Mouse (Mus musculus): ENCODE data around the gene Mfap4. TPM values are rescaled to one million over a fixed set of nuclear protein-coding genes. Genes with fewer than 3 reads are reported as not detected.

Gene Mfap4
- polyA plus RNA-seq, 1 experiment: 180 TPM

- DNase-seq (ENCODE audit: low read depth): no peak
Measured at GRCm38 (mm10) chr11:61483226-61483845, 1.9 kb upstream of the Mfap4 start.

DNA sequence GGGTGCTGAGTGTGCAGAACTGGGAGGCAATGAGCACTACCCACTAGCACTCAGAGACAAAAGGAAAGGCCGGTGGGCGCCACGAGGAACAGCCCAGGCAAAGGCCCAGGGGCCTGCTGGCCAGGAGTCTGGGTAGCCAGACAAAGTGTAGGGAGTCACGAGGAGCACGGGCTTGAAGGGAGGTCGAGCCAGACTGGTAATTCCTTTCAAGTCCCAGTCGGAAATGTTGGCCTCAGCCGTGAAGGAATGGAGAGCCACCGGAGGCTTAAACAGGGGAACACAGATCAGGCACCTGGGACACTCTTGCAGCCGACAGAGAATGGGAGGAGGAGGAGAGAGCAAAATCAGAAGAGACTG is 997 bp upstream of the Mfap4 start:
- no peak for DNase-seq (ENCODE audit: low read depth)

DNA sequence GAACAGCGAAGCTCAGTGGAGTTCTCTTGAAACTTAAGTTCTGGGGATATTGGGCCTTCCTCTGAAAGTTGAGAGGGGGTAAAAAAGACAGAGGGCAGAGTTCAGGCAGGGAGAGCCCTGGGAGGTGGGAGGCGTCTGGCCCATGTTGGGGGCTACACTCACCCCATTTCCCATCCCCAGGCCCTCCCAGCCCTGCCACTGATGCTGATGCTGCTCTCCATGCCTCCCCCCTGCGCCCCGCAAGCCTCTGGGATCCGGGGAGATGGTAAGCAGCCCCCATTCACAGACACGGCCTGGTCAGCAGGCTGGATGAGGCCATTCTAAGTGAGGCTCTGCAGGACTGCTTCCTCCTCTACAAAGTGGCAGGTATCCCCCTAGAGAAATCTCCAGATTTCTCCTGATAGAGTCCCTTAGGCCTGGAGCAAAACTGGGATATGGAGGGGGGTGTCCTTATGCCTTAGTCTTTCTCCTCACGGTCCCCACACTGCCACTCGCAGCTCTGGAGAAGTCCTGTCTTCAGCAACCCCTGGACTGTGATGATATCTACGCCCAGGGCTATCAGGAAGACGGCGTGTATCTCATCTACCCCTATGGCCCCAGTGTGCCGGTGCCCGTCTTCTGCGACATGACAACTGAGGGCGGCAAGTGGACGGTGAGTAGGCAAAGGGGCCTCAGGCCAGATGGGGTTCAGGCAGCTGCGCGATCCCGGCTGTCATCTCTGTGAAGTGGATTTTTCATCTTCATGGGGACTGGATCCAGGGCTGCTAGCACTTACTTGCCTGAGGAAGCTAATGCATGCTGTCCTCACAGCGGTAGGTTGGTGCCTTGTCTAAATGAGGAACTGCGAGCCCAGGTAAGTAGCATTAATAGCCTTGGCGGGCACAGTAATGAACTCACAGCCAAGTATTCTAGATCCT is 568 bp downstream of the Mfap4 start:
- DNase-seq (ENCODE audit: low read depth): no peak

GRCm38 (mm10) chr11:61486458-61487219 is 1.4 kb downstream of the Mfap4 start:
- no peak for DNase-seq (ENCODE audit: low read depth)

DNA sequence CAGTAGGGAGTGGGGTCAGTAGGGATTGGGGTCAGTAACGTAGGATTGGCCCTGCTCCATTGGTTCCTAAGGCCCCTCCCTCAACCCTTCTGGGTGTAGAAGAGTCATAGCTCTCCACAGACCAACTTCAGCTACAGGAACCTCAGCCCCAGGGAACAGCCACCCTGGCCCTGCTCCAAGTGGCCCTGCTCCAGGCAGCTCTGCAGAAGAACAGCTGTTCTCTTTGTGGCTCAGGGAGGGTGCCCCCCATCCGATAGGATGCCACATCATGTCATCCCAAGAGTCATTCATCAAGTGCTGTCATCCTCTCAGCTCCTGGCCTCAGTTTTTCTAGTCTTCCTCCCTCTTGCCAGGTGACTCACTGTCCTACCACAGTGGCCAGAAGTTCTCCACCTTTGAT is 2.2 kb downstream of the Mfap4 start:
- no peak for DNase-seq (ENCODE audit: low read depth)

DNA sequence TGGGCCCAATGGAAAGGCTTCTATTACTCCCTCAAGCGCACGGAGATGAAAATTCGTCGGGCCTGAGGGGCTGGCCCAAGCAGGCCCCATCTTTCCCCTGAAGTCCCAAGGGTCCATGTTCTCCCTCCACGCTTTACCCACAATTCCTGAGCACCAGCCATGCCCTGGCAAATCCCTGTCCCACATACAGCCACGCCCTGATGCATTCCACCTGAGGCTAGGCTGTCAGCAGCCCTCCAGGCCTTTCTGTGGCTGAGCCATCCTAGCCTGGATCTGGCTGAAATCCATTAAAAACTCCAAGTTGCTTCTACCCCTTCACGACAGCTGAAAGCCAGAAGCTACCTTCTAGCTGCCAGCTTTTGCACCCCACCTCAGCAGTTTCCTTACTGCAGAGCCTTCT is 2.7 kb downstream of the Mfap4 start:
- DNase-seq (ENCODE audit: low read depth): no peak

DNA sequence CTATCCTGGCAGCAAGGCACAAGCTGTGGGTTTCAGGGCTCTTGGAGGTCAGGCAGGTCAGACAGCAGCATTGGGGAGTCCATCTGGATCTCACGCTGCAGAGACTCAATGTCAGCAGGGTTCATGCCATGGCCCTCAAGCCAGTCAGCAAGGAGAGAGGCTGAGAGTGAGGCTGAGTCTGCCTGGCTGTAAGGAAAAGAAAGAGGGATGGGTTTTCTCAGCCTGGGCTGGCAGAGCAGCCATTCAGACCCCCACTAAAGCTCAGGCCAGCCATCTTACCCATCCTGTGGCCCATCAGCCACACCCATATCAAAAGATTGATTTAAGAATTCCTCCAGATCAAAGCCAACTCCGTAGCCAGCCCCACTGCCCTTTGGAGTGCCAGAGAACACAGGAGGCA is 3.9 kb downstream of the Mfap4 start:
- DNase-seq (ENCODE audit: low read depth): no peak

DNA sequence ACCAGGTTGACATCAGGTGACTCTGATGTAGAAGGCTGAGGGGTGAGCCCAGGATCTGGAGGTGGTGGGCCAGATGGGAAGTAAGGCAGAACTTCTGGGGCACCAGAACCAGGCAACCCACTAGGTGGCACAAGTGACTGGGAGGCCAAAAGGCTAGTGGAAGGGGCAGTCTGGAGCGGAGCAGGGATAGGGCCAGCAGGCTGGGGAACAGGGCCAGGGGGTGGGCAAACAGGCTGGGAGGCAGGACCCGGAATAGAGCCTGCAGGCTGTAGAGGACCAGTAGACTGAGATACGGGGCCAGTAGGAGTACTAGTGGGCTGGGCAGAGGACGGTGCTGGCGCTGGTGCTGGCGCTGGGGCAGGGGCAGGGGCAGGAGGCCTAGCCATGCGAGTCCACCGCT is 4.6 kb downstream of the Mfap4 start:
- DNase-seq (ENCODE audit: low read depth): no peak

- DNase-seq (ENCODE audit: low read depth): no peak
Measured at GRCm38 (mm10) chr11:61490944-61491520, 5.8 kb downstream of the Mfap4 start.

DNA sequence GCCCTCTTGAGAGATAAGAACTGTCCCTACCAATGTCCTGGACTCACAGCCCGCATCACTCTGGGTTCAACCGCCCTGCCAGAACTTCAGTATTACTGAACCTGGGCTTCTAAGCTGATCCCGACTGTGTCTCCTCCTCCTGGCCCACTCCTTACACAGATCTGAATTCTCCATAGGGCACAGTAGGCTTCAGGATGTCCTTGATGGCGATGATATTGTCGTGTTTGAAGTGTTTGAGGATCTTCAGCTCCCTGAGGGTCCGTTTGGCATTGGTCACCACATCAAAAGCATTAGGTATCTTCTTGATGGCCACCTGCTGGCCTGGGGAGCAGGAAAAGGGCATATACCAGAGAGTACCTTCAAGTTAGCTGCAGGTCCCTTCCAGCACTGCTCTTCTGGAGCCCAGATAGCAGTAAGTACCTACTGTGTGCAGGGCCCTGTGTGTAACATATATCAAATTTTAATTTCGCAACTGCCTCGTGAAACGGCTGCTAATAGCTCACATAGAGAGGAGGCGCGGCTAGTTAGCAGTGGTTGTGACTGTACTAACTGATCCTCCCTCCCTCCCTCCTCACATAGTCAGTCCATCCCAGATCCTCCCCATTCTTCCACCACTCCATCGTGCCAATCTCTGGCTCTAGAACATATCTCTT is 7.6 kb downstream of the Mfap4 start:
- no peak for DNase-seq (ENCODE audit: low read depth)

DNA sequence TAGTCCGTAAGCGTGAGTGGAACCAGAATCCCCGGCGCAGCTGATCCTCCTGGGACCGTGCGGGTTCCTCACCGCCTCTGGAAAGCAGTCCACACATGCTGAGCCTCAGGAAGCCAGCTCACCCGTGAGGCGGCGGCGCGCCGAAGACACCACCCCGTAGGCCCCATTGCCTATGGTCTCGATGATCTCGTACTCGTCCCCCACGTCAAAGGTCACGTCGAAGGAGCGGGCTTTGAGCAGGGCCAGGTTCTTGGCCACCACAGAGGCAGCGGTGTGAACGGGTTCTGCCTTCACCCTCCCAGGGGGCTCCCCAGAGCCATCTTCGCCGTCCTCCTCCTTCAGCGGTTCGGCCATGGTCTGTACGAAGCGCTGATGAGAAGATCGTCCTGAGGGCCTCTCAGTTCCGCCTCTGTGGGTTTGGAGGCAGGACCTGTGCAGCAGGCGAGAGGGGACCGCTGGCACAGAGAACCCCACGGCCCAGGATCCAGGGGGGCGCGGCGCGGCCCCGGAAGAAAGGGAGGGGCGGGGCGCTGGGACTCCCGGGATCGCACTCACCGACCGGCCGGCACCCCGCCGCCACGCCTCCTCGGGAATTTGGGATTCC is 8.4 kb downstream of the Mfap4 start:
- DNase-seq (ENCODE audit: low read depth): no peak

DNA sequence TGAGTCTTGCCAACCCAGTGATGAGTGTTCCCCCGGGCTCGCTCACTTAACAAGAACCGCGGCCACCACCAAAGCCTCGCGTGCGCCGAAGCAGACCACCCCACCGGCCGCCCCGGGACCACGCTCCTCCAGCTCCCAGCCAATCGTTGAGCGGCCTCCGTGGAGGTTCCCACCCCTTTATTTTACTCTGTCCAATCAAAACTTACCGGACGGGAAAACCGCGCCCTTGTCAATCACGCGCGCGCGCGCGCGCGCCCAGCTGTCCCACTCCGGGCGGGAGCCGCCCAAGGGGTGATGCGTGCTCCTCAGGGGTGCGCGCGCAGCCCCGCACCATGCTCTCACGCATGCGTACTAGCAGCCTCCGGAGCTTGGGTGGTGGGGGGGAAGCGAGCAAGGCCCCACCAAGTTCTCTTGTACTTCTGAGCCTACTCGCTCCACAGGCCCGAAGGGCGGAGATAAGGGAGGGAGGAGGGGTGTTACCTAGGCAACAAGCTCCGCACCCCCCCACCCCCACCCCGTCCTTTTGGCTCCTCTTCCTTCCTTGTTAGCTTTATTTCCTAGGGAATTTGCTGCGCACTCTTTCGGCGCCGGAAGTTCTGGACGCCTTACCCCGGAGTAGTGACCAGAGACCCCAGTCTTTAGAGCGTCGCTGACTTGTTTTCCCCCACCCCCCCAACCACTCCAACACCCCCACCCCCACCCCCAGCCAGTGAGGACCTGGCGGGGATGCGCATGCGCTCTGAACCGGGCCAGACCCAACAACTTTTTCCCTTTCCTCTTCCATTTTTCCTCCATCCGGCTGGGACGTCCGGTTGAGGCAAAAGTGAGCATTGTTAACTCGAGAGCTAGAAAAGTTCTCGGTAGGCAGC is 9.1 kb downstream of the Mfap4 start, which contains the start of gene Mapk7:
Gene Mapk7 (minus strand): TSS at position 278 of the 869 bp plus-strand sequence.
- DNase-seq (ENCODE audit: low read depth): peak; percentile 58

GRCm38 (mm10) chr11:61495528-61495927 is 10.3 kb downstream of the Mfap4 start:
- no peak for DNase-seq (ENCODE audit: low read depth)

- DNase-seq (ENCODE audit: low read depth): no peak
Measured at GRCm38 (mm10) chr11:61497490-61497889, 12.3 kb downstream of the Mfap4 start.

DNA sequence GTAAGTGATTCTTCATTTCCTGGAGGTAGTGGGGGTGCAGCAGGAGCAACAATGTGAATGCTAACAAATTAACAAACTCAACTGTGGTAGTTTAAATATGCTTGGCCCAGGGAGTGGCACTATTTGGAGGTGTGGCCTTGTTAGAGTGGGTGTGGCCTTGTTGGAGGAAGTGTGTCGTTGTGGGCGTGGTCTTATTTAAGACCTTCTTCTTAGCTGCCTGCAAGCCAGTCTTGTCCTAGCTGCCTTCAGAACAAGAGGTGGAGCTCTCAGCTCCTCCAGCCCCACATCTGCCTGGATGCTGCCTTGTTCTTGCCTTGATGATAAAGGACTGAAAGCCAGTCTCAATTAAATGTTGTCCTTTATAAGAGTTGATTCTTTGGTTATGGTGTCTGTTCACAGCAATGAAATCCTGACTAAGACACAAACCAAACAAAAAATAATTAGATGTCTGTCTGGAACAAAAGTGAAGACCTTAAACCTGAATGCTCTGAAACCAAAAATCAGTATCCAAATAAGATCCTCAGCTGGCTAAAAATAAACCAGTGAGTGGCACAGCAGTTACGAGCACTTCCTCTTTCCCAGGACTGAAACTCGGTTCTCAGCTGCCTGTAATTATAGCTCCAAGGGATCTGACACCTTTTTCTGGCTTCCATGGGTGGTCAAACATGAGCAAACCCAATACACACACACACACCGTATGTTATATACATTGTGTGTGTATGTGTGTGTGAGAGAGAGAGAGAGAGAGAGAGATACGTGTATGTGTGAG is 13.7 kb downstream of the Mfap4 start:
- DNase-seq (ENCODE audit: low read depth): no peak

GRCm38 (mm10) chr11:61503933-61504332 is 18.7 kb downstream of the Mfap4 start:
- no peak for DNase-seq (ENCODE audit: low read depth)

DNA sequence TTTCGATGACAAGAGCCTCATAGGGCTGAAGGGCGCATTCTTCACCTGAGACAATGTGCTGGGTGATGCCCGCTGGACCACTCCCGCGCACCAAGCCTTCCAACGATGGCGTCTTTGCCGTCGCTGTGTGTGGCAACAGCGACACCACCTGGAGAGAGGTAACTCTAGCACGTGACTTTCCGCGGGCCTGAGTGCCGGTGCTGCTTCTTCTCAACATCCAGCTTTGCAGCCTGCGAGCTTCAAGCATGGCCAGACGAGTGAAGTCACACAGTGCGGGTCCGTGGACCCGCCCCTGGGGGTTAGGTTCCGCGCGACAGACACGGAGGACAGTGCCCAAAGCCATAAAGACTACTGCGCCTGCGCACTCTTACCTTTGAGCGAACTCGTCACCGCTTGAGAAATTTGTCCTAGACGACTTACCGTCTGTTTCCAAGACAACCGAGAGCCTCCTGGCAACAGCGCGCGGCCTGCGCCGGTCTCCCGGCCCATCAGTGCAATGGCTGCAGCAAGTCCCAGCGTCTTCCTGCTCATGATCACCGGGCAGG is 19.6 kb downstream of the Mfap4 start, which contains the start of gene B9d1:
Gene B9d1 (plus strand): TSS at position 432 of the 545 bp plus-strand sequence.
- no peak for DNase-seq (ENCODE audit: low read depth)

- no peak for DNase-seq (ENCODE audit: low read depth)
Measured at GRCm38 (mm10) chr11:61514953-61515352, 29.7 kb downstream of the Mfap4 start.

- no peak for DNase-seq (ENCODE audit: low read depth)
Measured at GRCm38 (mm10) chr11:61517971-61518370, 32.7 kb downstream of the Mfap4 start.

Data from gonadal fat pad, adult 2 months (tissue).